Mouse (Mus musculus): ENCODE measurements around the gene Dock1.

- TF ChIP-seq CTCF (conservative IDR thresholded peaks at IDR 0.05; ENCODE audit: low read length) (no peak), POU5F1 (IDR thresholded peaks at IDR 0.05; ENCODE audit: borderline replicate concordance, low read length) (no peak), NANOG (IDR thresholded peaks at IDR 0.05; ENCODE audit: borderline replicate concordance, low read length) (no peak)
These were observed 398.4 kb downstream of the Dock1 start for GRCm38 (mm10) chr7:135068887-135069286.

All from E14TG2a.4 (cell line).